Mouse (Mus musculus) left cerebral cortex, adult 11 months (tissue): ENCODE results near the gene Wars.
A peak's percentile ranks its signal among the peaks of the same experiment; 100 is the strongest.

Experiments
- DNase-seq: peaks from one replicate; pipeline ENCODE4 v3.0.0; 2022; ENCODE audit warnings: low spot score

Wars gene

GRCm38 (mm10) chr12:108893715-108894431 is at the start of gene Wars:
Gene Wars (minus strand): TSS chr12:108894174.
- DNase-seq, result peak; percentile 90

DNA sequence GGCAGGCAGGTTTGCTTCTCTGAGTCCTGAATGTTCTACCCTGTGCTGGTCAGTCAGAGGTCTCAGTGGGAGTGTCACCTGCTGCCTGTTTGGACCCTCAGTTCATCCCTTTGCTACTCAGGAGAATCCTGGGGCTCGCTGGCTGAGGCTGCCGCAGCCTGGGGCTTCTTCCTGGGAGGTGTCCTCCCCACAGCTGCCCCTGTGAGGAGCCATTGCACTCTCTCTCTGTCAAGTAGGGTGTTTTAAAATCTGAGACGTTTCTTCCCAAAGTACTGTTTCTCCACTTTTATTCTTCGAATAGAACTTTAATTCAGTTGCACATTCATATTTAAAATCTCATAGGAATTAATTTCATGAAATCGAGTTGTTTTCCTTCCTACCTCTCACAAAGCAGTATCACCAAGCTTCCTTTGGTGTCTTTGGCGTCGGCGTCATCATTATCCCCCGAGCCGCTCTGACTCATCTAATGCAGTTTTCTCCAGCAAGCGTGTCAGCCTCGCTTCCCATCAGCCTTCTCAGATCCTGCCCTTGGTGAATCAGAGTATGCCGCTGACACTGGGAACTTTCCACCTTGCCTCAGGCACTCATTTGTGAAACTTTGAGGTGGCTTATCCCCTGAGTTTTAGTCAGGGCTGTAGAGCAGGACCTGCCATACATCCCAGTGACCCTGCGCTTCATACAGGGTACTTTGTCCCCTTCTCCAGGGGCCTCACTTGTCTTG is 48.4 kb upstream of the Wars start:
- no peak for DNase-seq

DNA sequence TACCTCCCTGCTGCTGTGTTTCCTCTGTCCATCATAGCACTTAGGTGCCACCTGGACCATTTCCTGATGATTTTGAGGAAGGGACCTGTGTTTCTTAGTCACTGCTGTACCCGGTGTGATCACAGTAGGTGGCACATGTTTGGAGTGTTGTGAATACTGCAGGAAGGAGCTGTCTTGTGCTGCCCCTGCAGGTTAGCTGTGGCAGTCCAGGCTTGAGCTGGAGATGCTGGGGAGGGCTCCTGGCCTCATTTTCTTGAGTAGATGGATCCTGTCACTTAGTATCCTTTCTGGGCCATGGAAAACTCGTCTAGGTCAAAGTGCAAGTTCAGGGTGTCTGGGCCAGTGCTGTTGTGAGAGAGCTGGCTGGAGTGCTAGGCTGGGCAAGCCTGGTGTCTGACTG is 47.3 kb upstream of the Wars start:
- no peak for DNase-seq

DNA sequence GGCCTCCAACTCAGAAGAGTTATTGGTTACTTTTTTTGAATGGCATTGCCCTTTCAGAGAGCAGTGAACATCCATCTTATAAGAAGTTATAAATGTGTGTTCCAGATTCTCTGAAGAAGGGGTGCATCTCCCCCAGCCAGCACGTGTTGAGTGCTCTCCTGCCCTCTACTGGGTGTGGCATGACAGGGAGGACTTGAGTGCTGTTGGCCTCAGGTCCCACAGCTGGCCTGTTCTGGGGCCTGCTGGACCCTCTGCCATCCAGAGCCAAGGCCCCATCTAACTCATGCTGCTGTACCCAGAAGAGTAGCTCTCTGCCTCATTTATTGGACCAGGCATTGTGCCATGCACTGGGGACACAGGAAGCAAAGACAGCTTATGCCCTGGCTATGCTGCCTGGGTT is 46.3 kb upstream of the Wars start:
- DNase-seq, result no peak

DNA sequence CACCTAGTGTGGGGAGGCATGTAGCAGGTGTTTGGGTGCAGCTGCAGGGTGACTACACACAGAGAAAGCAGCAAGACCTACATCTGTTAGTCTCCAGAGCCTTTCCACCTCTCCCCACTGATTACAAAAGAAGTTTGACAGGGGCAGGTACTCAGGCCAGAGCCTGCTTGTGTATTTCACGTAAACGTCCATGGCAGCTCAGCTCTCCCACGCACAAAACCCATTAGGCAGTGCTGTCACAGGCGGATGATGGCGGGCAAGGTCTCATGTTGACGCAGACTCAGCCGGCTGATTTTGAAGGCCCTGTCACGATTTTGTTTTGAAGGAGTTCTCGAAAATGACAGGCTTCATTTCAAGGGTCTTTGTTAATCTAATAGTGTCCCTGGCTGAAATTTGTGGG is 45.3 kb upstream of the Wars start:
- DNase-seq, result no peak

GRCm38 (mm10) chr12:108938844-108939243 is 44.9 kb upstream of the Wars start:
- DNase-seq, result no peak

GRCm38 (mm10) chr12:108937506-108937905 is 43.5 kb upstream of the Wars start:
- DNase-seq, result no peak

DNA sequence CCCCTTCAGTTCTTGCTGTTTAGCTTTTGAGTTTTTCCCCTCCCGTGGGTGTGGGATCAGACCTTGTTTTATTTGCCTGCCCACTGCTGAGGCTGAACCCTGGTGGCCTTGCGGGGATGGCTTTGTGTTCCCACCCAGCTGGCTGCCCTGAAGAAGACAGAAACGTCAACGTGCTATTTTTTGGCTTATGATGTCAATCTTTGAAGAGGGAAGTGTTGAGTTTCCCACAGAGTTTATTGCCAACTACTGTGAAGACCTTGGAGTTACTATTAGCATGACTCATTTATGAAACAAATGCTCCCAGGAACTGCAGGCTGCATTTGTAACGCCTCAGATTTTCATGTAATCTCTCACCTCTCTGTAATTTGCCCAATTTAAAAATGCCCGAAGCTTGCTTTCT is 42.9 kb upstream of the Wars start:
- DNase-seq, result no peak

DNA sequence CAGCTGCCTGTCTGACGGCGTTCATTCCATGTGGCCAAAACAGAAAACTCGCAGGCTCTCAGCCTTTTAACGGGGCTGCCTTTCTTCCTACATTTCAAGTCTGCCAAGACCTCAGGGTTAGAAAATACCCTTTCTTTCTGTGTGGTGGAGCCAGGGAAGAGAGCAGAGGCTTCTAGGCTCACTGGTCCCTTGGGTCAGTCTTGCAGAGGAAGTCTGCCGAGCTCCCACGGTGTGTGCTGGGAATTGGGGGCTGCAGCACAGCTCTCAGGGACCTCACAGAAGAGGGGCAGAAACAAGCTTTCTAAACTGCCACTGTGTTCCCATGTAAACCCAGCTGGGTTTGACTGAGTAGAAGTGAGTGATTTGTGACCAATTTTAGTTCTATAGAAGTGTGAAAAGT is 40.3 kb upstream of the Wars start:
- DNase-seq, result no peak

GRCm38 (mm10) chr12:108932113-108932512 is 38.1 kb upstream of the Wars start:
- DNase-seq, result no peak

GRCm38 (mm10) chr12:108931341-108932053 is 37.5 kb upstream of the Wars start:
- no peak for DNase-seq

- DNase-seq, result no peak
Observed at GRCm38 (mm10) chr12:108929475-108929874, 35.5 kb upstream of the Wars start.

DNA sequence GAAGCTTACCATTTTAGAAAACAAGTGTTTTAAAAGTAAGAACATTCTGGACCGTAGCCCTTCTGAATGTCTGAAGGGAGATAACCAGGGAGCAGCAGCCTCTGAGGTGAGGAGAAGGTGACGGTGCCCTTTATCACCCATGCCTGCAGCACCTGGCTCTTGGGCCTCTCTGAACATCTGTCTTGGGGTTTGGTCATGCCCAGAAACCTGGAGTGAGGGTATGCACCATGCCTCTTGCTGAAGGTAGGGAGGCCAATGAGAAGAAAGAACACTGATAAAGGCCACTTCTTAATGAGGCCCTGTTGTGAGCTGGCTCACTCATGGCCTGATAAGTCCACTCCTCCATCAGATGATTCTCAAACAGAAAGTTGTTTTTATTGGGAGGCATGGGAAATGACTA is 34.3 kb upstream of the Wars start:
- no peak for DNase-seq

DNA sequence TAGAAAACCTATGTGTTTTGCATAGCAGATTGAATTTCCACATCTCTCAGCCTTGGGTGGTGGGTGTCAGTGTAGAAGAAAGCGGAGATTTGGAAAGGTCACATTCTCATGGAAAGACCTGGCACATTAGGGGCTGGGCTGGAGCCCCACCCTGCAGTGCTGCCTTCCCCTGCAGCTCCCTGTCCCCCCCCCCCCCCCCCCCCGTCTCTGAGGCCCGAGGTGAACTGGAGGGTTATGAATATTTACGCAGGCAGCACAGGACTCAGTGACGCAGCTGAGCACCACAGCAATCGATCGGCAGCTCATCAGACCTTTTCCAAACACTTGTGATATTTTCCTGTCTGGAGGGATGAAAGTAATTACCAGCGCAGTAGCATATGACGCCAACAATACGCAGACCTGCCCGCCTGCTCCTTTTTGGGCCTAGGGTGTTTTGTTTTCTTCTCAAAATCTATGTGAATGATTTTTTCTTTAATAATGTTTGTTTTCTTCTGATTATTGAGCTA is 32.7 kb upstream of the Wars start:
- DNase-seq, result no peak

DNA sequence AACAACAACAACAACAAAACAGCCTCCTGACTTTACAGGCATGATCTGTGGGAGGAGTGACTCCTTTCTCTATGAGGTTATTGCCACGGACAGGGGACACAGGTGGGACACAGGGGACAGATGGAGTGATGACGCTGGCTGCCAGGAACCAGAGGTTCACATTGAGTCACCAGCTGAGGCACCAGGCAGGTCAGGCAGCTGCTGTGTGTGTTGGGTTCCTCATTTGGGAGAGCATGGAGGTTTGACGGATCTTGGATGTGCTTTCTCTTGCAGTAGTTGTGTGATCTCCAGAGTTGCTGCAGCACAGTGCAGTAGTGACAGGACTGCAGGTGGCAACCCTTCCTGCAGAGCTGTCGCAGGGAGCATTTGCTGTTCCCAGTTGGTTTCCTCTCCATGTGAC is 24.8 kb upstream of the Wars start:
- DNase-seq, result no peak

DNA sequence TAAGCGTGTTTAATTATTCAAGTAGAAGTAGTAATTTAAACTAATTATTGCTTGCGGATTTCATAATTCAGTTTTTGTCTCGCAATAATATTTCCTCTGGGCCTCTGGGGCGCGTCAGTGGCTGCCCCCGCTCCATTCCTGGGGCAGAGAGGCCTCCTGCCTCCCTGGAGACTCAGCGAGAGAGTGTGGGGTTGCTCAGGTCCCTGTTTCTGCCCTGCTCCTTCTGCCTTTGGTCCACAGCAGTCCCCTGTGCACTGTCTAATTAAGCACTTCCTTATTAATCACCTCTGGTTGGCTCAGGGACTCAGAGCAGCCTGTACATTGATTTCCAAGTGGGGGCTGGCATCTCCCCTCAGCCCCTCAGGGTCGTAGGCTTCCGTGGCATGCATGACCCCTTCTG is 23.5 kb upstream of the Wars start:
- DNase-seq, result no peak

- no peak for DNase-seq
Observed at GRCm38 (mm10) chr12:108916447-108917042, 22.6 kb upstream of the Wars start.

DNA sequence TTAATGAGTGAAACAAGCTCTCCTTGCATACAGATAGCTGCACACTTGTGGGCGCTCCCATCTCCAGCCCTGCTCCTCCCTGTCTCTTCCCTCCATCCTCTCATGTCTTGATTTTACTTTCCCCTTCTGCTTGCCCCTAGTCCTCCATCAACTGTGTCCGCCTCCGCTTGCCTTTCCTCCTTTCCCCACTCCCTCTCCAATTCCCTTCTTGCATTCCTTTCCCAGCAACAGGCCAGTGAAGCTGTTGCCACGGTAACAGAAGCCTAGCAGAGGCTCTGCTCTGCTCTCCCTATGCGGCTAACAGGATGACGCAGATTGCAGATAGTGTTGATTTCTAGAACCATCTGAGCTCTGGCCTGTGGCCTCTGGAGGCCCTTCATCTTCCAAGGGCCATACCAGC is 21.9 kb upstream of the Wars start:
- DNase-seq, result peak; percentile 55

GRCm38 (mm10) chr12:108914709-108915340 is 20.9 kb upstream of the Wars start:
- no peak for DNase-seq

GRCm38 (mm10) chr12:108914198-108914597 is 20.2 kb upstream of the Wars start:
- DNase-seq, result no peak

- no peak for DNase-seq
Observed at GRCm38 (mm10) chr12:108912442-108912841, 18.5 kb upstream of the Wars start.

DNA sequence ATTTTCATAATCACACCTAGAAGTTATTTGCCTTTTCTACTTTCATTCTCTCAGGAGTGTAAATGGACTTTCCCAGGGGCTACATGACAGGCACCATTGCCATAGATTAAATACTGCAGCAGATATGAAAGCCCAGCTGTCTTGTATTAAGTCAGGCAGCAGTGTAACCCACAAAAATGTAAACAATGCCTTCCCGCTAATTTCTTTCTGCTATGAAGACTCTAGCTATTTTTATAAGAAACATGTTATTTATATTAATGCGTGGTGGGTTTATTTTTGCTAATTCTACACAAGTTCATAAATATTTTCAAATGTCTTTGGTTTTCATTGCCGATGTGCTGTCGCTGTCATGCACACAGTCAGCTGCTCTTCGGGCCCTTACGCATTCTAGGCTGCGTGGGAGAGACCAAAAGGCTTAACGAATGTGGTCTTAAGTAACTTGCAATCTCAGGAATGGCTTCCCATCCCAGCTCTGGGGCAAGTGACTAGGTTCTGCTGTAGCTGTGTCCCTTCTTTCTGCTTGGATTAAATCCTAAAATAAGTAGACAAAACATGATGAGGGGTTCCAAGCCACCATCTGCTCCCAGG is 16.0 kb upstream of the Wars start:
- no peak for DNase-seq
